Mouse (Mus musculus): Measurements from ENCODE around the gene Fam169b. TPM values are rescaled to one million over a fixed set of nuclear protein-coding genes. Genes with fewer than 3 reads are reported as not detected.

Gene Fam169b
- polyA plus RNA-seq, 1 experiment from 2014 or later = 0.41 TPM

GRCm38 (mm10) chr7:68245681-68246080, 28.0 kb upstream of the Fam169b start:
- H3K4me1 ChIP-seq = no peaks in the 10 kb centered on the region
- H3K27ac ChIP-seq (replicated peaks) = no peak overlapping the region
- no peak overlapping the region for H3K4me2 ChIP-seq
- no peak overlapping the region for H3K9ac ChIP-seq
- peaks cover 3% of the 10 kb centered on the region; the same call in 1 of the 2 replicates for H3K9me3 ChIP-seq
- no peaks in the 10 kb centered on the region for H3K36me3 ChIP-seq
- ATAC-seq (ENCODE audit: extremely low read depth, insufficient number of reproducible peaks, low FRiP score, low TSS enrichment) = no peak
- no peak overlapping the region for H3K4me3 ChIP-seq
- H3K27me3 ChIP-seq (replicated peaks) = 0 out of 2 replicates have a peak, but pooled peaks cover 6% of the 10 kb centered on the region
- WGBS = 47% methylated on average over 4 of the region's 4 CpGs

DNA sequence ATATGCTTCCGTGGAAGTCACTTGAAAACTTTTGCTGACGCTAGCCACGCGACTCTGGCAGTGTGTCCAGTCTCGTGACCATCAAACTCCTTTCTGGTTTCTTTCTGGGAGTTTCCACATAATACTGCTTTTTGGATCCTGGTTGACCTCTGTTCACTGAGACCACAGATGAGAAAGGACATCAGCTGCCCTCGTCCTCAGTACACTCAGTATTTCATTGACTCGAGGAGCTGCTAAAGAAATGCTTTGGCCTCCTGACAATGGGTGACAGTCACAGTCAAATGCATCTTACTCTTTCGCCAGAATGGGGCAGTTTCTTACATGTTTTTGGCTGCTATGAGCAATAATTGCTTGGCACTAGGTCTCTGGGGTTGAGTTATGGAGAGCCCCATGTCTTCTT, 27.4 kb upstream of the Fam169b start:
- no peak overlapping the region for H3K4me2 ChIP-seq
- H3K27ac ChIP-seq (replicated peaks) = no peak overlapping the region
- H3K9me3 ChIP-seq = peaks cover 9% of the 10 kb centered on the region
- no peaks in the 10 kb centered on the region for H3K4me1 ChIP-seq
- no peak overlapping the region for H3K4me3 ChIP-seq
- WGBS = 78% methylated on average over 8 of the region's 8 CpGs
- ATAC-seq (ENCODE audit: extremely low read depth, insufficient number of reproducible peaks, low FRiP score, low TSS enrichment) = no peak
- H3K36me3 ChIP-seq = no peaks in the 10 kb centered on the region
- no peak overlapping the region for H3K9ac ChIP-seq
- H3K27me3 ChIP-seq (replicated peaks) = 0 out of 2 replicates have a peak, but pooled peaks cover 3% of the 10 kb centered on the region

- Histone ChIP-seq H3K9me3 (peaks cover 9% of the 10 kb centered on the region), H3K27ac (replicated peaks) (no peak overlapping the region), H3K4me1 (no peaks in the 10 kb centered on the region), H3K4me3 (no peak overlapping the region), H3K4me2 (no peak overlapping the region), H3K9ac (no peak overlapping the region), H3K27me3 (replicated peaks) (no peaks in the 10 kb centered on the region), H3K36me3 (no peaks in the 10 kb centered on the region)
- 60% methylated on average over 1 of the region's 1 CpGs for WGBS
- no peak for ATAC-seq (ENCODE audit: extremely low read depth, insufficient number of reproducible peaks, low FRiP score, low TSS enrichment)
These were observed 23.2 kb upstream of the Fam169b start for GRCm38 (mm10) chr7:68250411-68250810.

- ATAC-seq (ENCODE audit: extremely low read depth, insufficient number of reproducible peaks, low FRiP score, low TSS enrichment) = no peak
- 81% methylated on average over 3 of the region's 3 CpGs for WGBS
These were observed 22.7 kb upstream of the Fam169b start for GRCm38 (mm10) chr7:68250902-68251301.

DNA sequence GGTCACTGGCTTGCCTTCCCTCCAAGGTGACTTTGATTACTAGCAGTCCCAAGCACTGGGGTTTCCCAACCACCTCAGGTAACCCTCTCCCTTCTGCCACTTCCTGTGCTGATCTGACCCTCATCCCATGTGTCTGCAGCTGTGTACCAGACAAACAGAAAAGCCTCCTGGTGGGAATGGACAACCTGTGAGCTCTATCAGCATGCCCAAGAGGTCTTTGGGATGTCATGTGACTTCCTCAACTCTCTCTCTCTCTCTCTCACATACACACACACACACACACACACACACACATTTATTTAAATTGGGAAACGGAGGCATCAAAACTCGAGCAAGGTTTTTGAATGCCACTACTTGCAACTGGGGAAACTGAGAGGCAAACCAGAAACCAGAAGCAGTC, 15.9 kb upstream of the Fam169b start:
- no peaks in the 10 kb centered on the region; the same call in none of the 2 replicates for H3K27me3 ChIP-seq (replicated peaks)
- ATAC-seq (ENCODE audit: extremely low read depth, insufficient number of reproducible peaks, low FRiP score, low TSS enrichment) = no peak
- peak overlapping the region; percentile 52; the same call in 1 of the 2 replicates for H3K9ac ChIP-seq
- 58% methylated on average over 2 of the region's 2 CpGs for WGBS
- no peaks in the 10 kb centered on the region for H3K9me3 ChIP-seq
- H3K4me1 ChIP-seq = peaks cover 24% of the 10 kb centered on the region
- H3K36me3 ChIP-seq = no peaks in the 10 kb centered on the region
- peak overlapping the region; percentile 34 for H3K4me2 ChIP-seq
- H3K4me3 ChIP-seq = no peak overlapping the region
- H3K27ac ChIP-seq (replicated peaks) = peak overlapping the region; percentile 73

More at GRCm38 (mm10) chr7:68250902-68251301, 22.7 kb upstream of the Fam169b start:
- Histone ChIP-seq H3K4me3 (no peak overlapping the region), H3K4me2 (no peak overlapping the region), H3K4me1 (no peaks in the 10 kb centered on the region), H3K36me3 (no peaks in the 10 kb centered on the region), H3K9ac (no peak overlapping the region), H3K27me3 (replicated peaks) (no peaks in the 10 kb centered on the region), H3K27ac (replicated peaks) (no peak overlapping the region), H3K9me3 (peaks cover 9% of the 10 kb centered on the region)

GRCm38 (mm10) chr7:68258326-68259150, 15.1 kb upstream of the Fam169b start:
- peak; percentile 73 for ATAC-seq (ENCODE audit: extremely low read depth, insufficient number of reproducible peaks, low FRiP score, low TSS enrichment)
- 31% methylated on average over 17 of the region's 17 CpGs for WGBS

GRCm38 (mm10) chr7:68259523-68260081, 14.0 kb upstream of the Fam169b start:
- no peak for ATAC-seq (ENCODE audit: extremely low read depth, insufficient number of reproducible peaks, low FRiP score, low TSS enrichment)
- H3K4me3 ChIP-seq = no peak overlapping the region
- peaks cover 39% of the 10 kb centered on the region for H3K4me1 ChIP-seq
- H3K9ac ChIP-seq = no peak overlapping the region
- H3K36me3 ChIP-seq = no peaks in the 10 kb centered on the region
- WGBS = 50% methylated on average over 6 of the region's 6 CpGs
- no peaks in the 10 kb centered on the region for H3K9me3 ChIP-seq
- no peak overlapping the region for H3K27ac ChIP-seq (replicated peaks)
- no peak overlapping the region for H3K4me2 ChIP-seq
- peaks cover 7% of the 10 kb centered on the region for H3K27me3 ChIP-seq (replicated peaks)

More at GRCm38 (mm10) chr7:68258326-68259150, 15.1 kb upstream of the Fam169b start:
- H3K4me2 ChIP-seq = peak overlapping the region; percentile 34
- H3K4me1 ChIP-seq = peaks cover 29% of the 10 kb centered on the region
- no peak overlapping the region for H3K4me3 ChIP-seq
- peaks cover 3% of the 10 kb centered on the region for H3K27me3 ChIP-seq (replicated peaks)
- H3K36me3 ChIP-seq = no peaks in the 10 kb centered on the region
- no peaks in the 10 kb centered on the region for H3K9me3 ChIP-seq
- H3K9ac ChIP-seq = peak overlapping the region; percentile 52
- peak overlapping the region; percentile 73 for H3K27ac ChIP-seq (replicated peaks)

GRCm38 (mm10) chr7:68262612-68263200, 10.9 kb upstream of the Fam169b start:
- no peak for ATAC-seq (ENCODE audit: extremely low read depth, insufficient number of reproducible peaks, low FRiP score, low TSS enrichment)
- Histone ChIP-seq H3K4me1 (peaks cover 38% of the 10 kb centered on the region), H3K36me3 (no peaks in the 10 kb centered on the region), H3K9ac (no peak overlapping the region), H3K27ac (replicated peaks) (no peak overlapping the region), H3K4me3 (no peak overlapping the region), H3K9me3 (no peaks in the 10 kb centered on the region), H3K27me3 (replicated peaks) (peaks cover 21% of the 10 kb centered on the region), H3K4me2 (no peak overlapping the region)
- WGBS = 59% methylated on average over 8 of the region's 8 CpGs

DNA sequence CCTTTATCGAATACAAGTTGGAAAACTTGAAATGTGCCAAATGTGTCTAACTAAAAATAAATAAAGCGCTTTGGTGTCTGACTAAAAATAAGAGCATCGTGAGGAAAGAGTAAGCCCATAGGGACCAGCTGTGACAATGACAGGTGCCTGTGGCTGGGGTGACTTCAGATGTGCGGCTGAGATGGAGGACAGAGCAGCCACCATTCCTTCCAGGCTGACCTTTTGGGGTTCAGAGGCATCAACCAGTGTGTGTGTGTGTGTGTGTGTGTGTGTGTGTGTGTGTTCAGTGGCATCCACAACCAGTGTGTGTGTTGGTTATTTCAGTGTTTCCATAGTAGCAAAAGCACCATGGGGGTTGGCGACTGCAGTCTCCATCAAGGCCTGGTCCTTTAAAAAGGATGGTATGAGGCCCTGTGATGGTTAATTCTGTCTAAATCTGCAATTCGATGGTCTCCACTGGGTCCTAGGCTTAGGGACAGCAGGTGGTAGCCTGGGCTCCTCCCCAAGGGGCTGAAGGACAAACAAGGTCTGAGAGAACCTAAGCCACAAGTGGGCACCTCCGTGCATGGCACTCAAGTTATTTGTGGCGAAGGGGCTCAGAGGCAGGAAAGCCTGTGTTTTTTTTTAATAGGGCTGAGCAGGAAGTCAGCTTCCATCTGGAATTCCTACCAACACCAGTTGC, 10.2 kb upstream of the Fam169b start:
- Histone ChIP-seq H3K4me3 (peak overlapping the region; percentile 47), H3K4me1 (peaks cover 30% of the 10 kb centered on the region), H3K27ac (replicated peaks) (no peak overlapping the region), H3K36me3 (no peaks in the 10 kb centered on the region), H3K9ac (peak overlapping the region; percentile 48), H3K4me2 (peak overlapping the region; percentile 76), H3K27me3 (replicated peaks) (peaks cover 21% of the 10 kb centered on the region), H3K9me3 (no peaks in the 10 kb centered on the region)
- WGBS = 50% methylated on average over 8 of the region's 8 CpGs
- ATAC-seq (ENCODE audit: extremely low read depth, insufficient number of reproducible peaks, low FRiP score, low TSS enrichment) = no peak

DNA sequence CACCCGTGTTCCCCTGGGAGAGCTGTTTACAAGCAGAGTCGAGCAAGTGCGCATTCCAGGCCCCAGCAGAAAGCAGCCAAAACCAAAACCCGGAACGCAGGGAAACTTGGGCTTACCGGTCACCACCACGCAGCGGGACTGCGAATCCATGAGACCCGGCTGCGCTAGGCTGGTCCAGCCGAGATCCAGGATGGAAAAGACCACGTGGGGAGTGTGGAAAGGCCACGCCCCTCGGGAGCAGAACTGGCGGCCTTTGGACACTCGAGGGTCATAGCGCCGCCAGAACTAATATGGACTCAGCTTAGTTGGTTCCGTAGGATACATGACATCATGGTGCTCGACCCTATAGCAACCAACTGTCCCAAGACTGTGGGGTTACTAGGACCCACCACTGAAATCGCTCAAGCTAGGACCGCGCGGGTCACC, 9.6 kb upstream of the Fam169b start, which contains the start of gene Pgpep1l:
Gene Pgpep1l, minus strand, starts transcription at position 206 of the 426 bp plus-strand sequence.
- no peaks in the 10 kb centered on the region for H3K36me3 ChIP-seq
- H3K9ac ChIP-seq = peak within 1 kb of the TSS; percentile 48
- no peaks in the 10 kb centered on the region for H3K9me3 ChIP-seq
- H3K27ac ChIP-seq (replicated peaks) = no peak within 1 kb of the TSS
- H3K27me3 ChIP-seq (replicated peaks) = peaks cover 21% of the 10 kb centered on the region
- ATAC-seq (ENCODE audit: extremely low read depth, insufficient number of reproducible peaks, low FRiP score, low TSS enrichment) = no peak
- peaks cover 24% of the 10 kb centered on the region for H3K4me1 ChIP-seq
- H3K4me3 ChIP-seq = peak within 1 kb of the TSS; percentile 47
- WGBS = 4% methylated on average over 25 of the region's 25 CpGs
- peak within 1 kb of the TSS; percentile 76 for H3K4me2 ChIP-seq

- peaks cover 21% of the 10 kb centered on the region for H3K27me3 ChIP-seq (replicated peaks)
- H3K9ac ChIP-seq = peak overlapping the region; percentile 48
- H3K36me3 ChIP-seq = no peaks in the 10 kb centered on the region
- WGBS = 13% methylated on average over 14 of the region's 14 CpGs
- H3K4me2 ChIP-seq = peak overlapping the region; percentile 76
- ATAC-seq (ENCODE audit: extremely low read depth, insufficient number of reproducible peaks, low FRiP score, low TSS enrichment) = no peak
- no peak overlapping the region for H3K27ac ChIP-seq (replicated peaks)
- peak overlapping the region; percentile 47 for H3K4me3 ChIP-seq
- no peaks in the 10 kb centered on the region for H3K9me3 ChIP-seq
- peaks cover 21% of the 10 kb centered on the region for H3K4me1 ChIP-seq
These were observed 9.1 kb upstream of the Fam169b start for GRCm38 (mm10) chr7:68264531-68264930.
